Comparison of ENCODE assay signal across 16 mouse cellular contexts in genomic region chr11:22938983-22939382, GRCm38 (mm10). TPM values are rescaled to one million over a fixed set of nuclear protein-coding genes. Genes with fewer than 3 reads are reported as not detected.
"Had no signal": no experiment of that assay in that cellular context is flagged by ENCODE, and none has a peak within 500 bp of the region (broad histone marks: within the 10 kb centered on the region; RNA-seq: fewer than 3 reads in every experiment).

No protein-coding gene starts in this region.

- H3K9ac ChIP-seq: liver, embryonic 13.5 days; lung, embryonic 14.5 days had no signal

- H3K4me3 ChIP-seq: liver, embryonic 13.5 days; megakaryocyte, embryonic 14.5 days had no signal

- H3K36me3 ChIP-seq: liver, embryonic 13.5 days had no signal

- H3K9me3 ChIP-seq: liver, embryonic 13.5 days; megakaryocyte, embryonic 14.5 days had no signal

- H3K27ac ChIP-seq: liver, embryonic 13.5 days had no signal

- H3K4me2 ChIP-seq: liver, embryonic 13.5 days; lung, embryonic 14.5 days; midbrain, embryonic 11.5 days had no signal

- H3K27me3 ChIP-seq: liver, embryonic 13.5 days; megakaryocyte, embryonic 14.5 days had no signal

- DNase-seq: kidney, adult 18-20 months; kidney, adult 9 months; kidney, postnatal 14 days; kidney, postnatal 4 days; liver, embryonic 13.5 days; lung, embryonic 14.5 days; lung, postnatal 10 days; lung, postnatal 36 days; midbrain, embryonic 14.5 days; thymus, postnatal 14 days; thymus, postnatal 4 days had no signal

RNA-seq across cellular contexts. Expression of gene Gm28048, which starts 42.9 kb away (rescaled TPM):
- total RNA-seq: midbrain, postnatal 0 days had no signal
- polyA plus RNA-seq: liver, adult 2 months; small intestine, adult 2 months had no signal
